21 mouse cellular contexts compared by ENCODE assay signal in genomic region chr3:88248406-88248805, GRCm38 (mm10). TPM values are rescaled to one million over a fixed set of nuclear protein-coding genes. Genes with fewer than 3 reads are reported as not detected.
DNase-seq lines count a peak whose midpoint lies in the region; ATAC-seq lines count a peak whose summit lies in the region.
"Had no signal": no experiment of that assay in that cellular context is flagged by ENCODE, and none has a peak within 500 bp of the region (broad histone marks: within the 10 kb centered on the region; RNA-seq: fewer than 3 reads in every experiment).

No protein-coding gene starts in this region.

- no peak overlapping the region for H3K4me3 ChIP-seq in forebrain, embryonic 10.5 days
- H3K4me3 ChIP-seq in forebrain, embryonic 11.5 days (ENCODE audit: low read depth, low read length): no peak overlapping the region
- no peak overlapping the region for H3K4me3 ChIP-seq in neural tube, embryonic 14.5 days (ENCODE audit: low read depth, low read length)
- H3K4me3 ChIP-seq in neural tube, embryonic 15.5 days (replicated peaks): no peak overlapping the region
- H3K4me3 ChIP-seq: forebrain, embryonic 13.5 days; heart, adult 2 months; heart, embryonic 15.5 days; hindbrain, embryonic 13.5 days had no signal

- no peaks in the 10 kb centered on the region for H3K9me3 ChIP-seq in forebrain, embryonic 10.5 days
- no peaks in the 10 kb centered on the region for H3K9me3 ChIP-seq in forebrain, embryonic 11.5 days (ENCODE audit: control insufficient read depth, low read length)
- H3K9me3 ChIP-seq in neural tube, embryonic 14.5 days (ENCODE audit: control insufficient read depth, low read length): no peaks in the 10 kb centered on the region
- H3K9me3 ChIP-seq in neural tube, embryonic 15.5 days (replicated peaks): no peaks in the 10 kb centered on the region
- H3K9me3 ChIP-seq: forebrain, embryonic 13.5 days; heart, embryonic 15.5 days; hindbrain, embryonic 13.5 days had no signal

- no peak overlapping the region for H3K9ac ChIP-seq in forebrain, embryonic 11.5 days (ENCODE audit: low read length)
- peak overlapping the region; percentile 25; the same call in 1 of the 2 replicates for H3K9ac ChIP-seq in neural tube, embryonic 14.5 days (replicated peaks; ENCODE audit: low read depth, low read length)
- H3K9ac ChIP-seq in neural tube, embryonic 15.5 days (replicated peaks): no peak overlapping the region
- H3K9ac ChIP-seq: forebrain, embryonic 13.5 days; heart, embryonic 15.5 days; hindbrain, embryonic 13.5 days had no signal

- no peak for DNase-seq in forebrain, embryonic 10.5 days (ENCODE audit: extremely low spot score, low spot score)
- no peak for DNase-seq in forebrain, embryonic 11.5 days (ENCODE audit: low spot score)
- peak; percentile 4 for DNase-seq in layer of hippocampus, adult 9-11 months
- no peak for DNase-seq in layer of hippocampus, adult 11-12 months (ENCODE audit: low spot score)
- DNase-seq in ZHBTc4 (ENCODE audit: low read depth, low spot score): peak; percentile 53
- DNase-seq in cerebellum, adult 18-20 months: no peak
- DNase-seq: adrenal gland, adult 2 months; adrenal gland, postnatal 25 days; cerebellum, adult 2 months; gastrocnemius, postnatal 36 days; heart, adult 2 months; heart, postnatal 14 days had no signal

- 65% methylated on average over 11 of the region's 11 CpGs for WGBS in forebrain, embryonic 10.5 days
- 75% methylated on average over 11 of the region's 11 CpGs for WGBS in forebrain, embryonic 11.5 days
- 70% methylated on average over 11 of the region's 11 CpGs for WGBS in neural tube, embryonic 14.5 days
- WGBS in neural tube, embryonic 15.5 days: 71% methylated on average over 11 of the region's 11 CpGs

- no peaks in the 10 kb centered on the region for H3K36me3 ChIP-seq in forebrain, embryonic 10.5 days (replicated peaks)
- H3K36me3 ChIP-seq in forebrain, embryonic 11.5 days (ENCODE audit: control insufficient read depth, insufficient read depth, low read length): no peaks in the 10 kb centered on the region
- no peaks in the 10 kb centered on the region for H3K36me3 ChIP-seq in neural tube, embryonic 14.5 days (ENCODE audit: control insufficient read depth, insufficient read depth, low read length)
- no peaks in the 10 kb centered on the region for H3K36me3 ChIP-seq in neural tube, embryonic 15.5 days
- H3K36me3 ChIP-seq: heart, embryonic 15.5 days; hindbrain, embryonic 13.5 days had no signal

- no peak for ATAC-seq in forebrain, embryonic 11.5 days (replicated peaks; ENCODE audit: low FRiP score)
- no peak for ATAC-seq in neural tube, embryonic 14.5 days (ENCODE audit: low read depth)
- no peak for ATAC-seq in neural tube, embryonic 15.5 days (ENCODE audit: low FRiP score)
- ATAC-seq: forebrain, embryonic 13.5 days; Patski had no signal

- peak overlapping the region; percentile 42 for H3K27ac ChIP-seq in forebrain, embryonic 10.5 days
- H3K27ac ChIP-seq in forebrain, embryonic 11.5 days (ENCODE audit: low read depth, low read length): no peak overlapping the region
- H3K27ac ChIP-seq in neural tube, embryonic 14.5 days (ENCODE audit: low read depth, low read length): no peak overlapping the region
- no peak overlapping the region for H3K27ac ChIP-seq in neural tube, embryonic 15.5 days (replicated peaks)
- H3K27ac ChIP-seq: forebrain, embryonic 13.5 days; heart, adult 2 months; heart, embryonic 15.5 days; hindbrain, embryonic 13.5 days had no signal

- H3K27me3 ChIP-seq in forebrain, embryonic 10.5 days (ENCODE audit: poor library complexity, severe bottlenecking): peaks cover 75% of the 10 kb centered on the region
- H3K27me3 ChIP-seq in forebrain, embryonic 11.5 days (ENCODE audit: control insufficient read depth, insufficient read depth, low read length): peaks cover 4% of the 10 kb centered on the region; the same call in 1 of the 2 replicates
- no peaks in the 10 kb centered on the region; the same call in 1 of the 2 replicates for H3K27me3 ChIP-seq in neural tube, embryonic 14.5 days (ENCODE audit: control insufficient read depth, insufficient read depth, low read length)
- H3K27me3 ChIP-seq in neural tube, embryonic 15.5 days (replicated peaks): peaks cover 10% of the 10 kb centered on the region

- H3K4me1 ChIP-seq in forebrain, embryonic 10.5 days: peaks cover 37% of the 10 kb centered on the region
- H3K4me1 ChIP-seq in forebrain, embryonic 11.5 days (replicated peaks; ENCODE audit: control insufficient read depth, insufficient read depth, low read length): peaks cover 2% of the 10 kb centered on the region; the same call in 1 of the 2 replicates
- no peaks in the 10 kb centered on the region for H3K4me1 ChIP-seq in neural tube, embryonic 14.5 days (ENCODE audit: control insufficient read depth, insufficient read depth, low read length)
- peaks cover 3% of the 10 kb centered on the region for H3K4me1 ChIP-seq in neural tube, embryonic 15.5 days
- H3K4me1 ChIP-seq: heart, embryonic 15.5 days had no signal

- H3K4me2 ChIP-seq in forebrain, embryonic 11.5 days (ENCODE audit: low read depth, low read length, severe bottlenecking): no peak overlapping the region
- no peak overlapping the region for H3K4me2 ChIP-seq in neural tube, embryonic 14.5 days (ENCODE audit: low read depth, low read length)
- no peak overlapping the region for H3K4me2 ChIP-seq in neural tube, embryonic 15.5 days
- H3K4me2 ChIP-seq: forebrain, embryonic 13.5 days; heart, embryonic 11.5 days; heart, embryonic 15.5 days; hindbrain, embryonic 13.5 days had no signal

RNA-seq across cellular contexts. Expression of gene Rhbg, which starts 6.1 kb away (rescaled TPM):
- 0.37 and 0.38 TPM in 2 replicates for polyA plus RNA-seq in forebrain, embryonic 10.5 days (2016; fragmentation: Nextera tagmentation; extraction: Ambion mirVana)
- polyA plus RNA-seq in forebrain, embryonic 11.5 days (2014; fragmentation: Nextera tagmentation; extraction: Ambion mirVana): 0.36 TPM in 1 of 2 replicates, not detected in the other
- 0.51 and 0.85 TPM in 2 replicates for polyA plus RNA-seq in neural tube, embryonic 14.5 days (2014; fragmentation: Nextera tagmentation; extraction: Ambion mirVana)
- 0.78 and 0.83 TPM in 2 replicates for polyA plus RNA-seq in neural tube, embryonic 15.5 days (2015; fragmentation: Nextera tagmentation; extraction: Ambion mirVana)
- polyA plus RNA-seq: C2C12, Patski had no signal

RNA-seq across cellular contexts. Expression of gene Gm38392, which starts 38.6 kb away (rescaled TPM):
- 0.14 TPM in 1 of 2 replicates, not detected in the other for polyA plus RNA-seq in forebrain, embryonic 10.5 days (2016; fragmentation: Nextera tagmentation; extraction: Ambion mirVana)
- polyA plus RNA-seq in forebrain, embryonic 11.5 days (2014; fragmentation: Nextera tagmentation; extraction: Ambion mirVana): 0.16 TPM in 1 of 2 replicates, not detected in the other
- polyA plus RNA-seq in neural tube, embryonic 14.5 days (2014; fragmentation: Nextera tagmentation; extraction: Ambion mirVana): 0.72 TPM in 1 of 2 replicates, not detected in the other
- 0.26 TPM in 1 of 2 replicates, not detected in the other for polyA plus RNA-seq in neural tube, embryonic 15.5 days (2015; fragmentation: Nextera tagmentation; extraction: Ambion mirVana)
- polyA plus RNA-seq: adrenal gland, adult 2 months; C2C12; cerebellum, adult 2 months; embryonic facial prominence, embryonic 11.5 days; forebrain, embryonic 13.5 days; heart, adult 2 months; heart, embryonic 15.5 days had no signal

RNA-seq across cellular contexts. Expression of gene Tsacc, which starts 48.4 kb away (rescaled TPM):
- 14.3 TPM in 2 replicates for polyA plus RNA-seq in forebrain, embryonic 10.5 days (2016; fragmentation: Nextera tagmentation; extraction: Ambion mirVana)
- polyA plus RNA-seq in forebrain, embryonic 11.5 days (2014; fragmentation: Nextera tagmentation; extraction: Ambion mirVana): 10.4 and 12.2 TPM in 2 replicates
- polyA plus RNA-seq in neural tube, embryonic 14.5 days (2014; fragmentation: Nextera tagmentation; extraction: Ambion mirVana): 8.1 and 9.0 TPM in 2 replicates
- 9.5 and 12.4 TPM in 2 replicates for polyA plus RNA-seq in neural tube, embryonic 15.5 days (2015; fragmentation: Nextera tagmentation; extraction: Ambion mirVana)

RNA-seq across cellular contexts. Expression of gene Cct3, which starts 48.5 kb away (rescaled TPM):
- polyA plus RNA-seq in forebrain, embryonic 10.5 days (2016; fragmentation: Nextera tagmentation; extraction: Ambion mirVana): 874 and 908 TPM in 2 replicates
- 725 and 780 TPM in 2 replicates for polyA plus RNA-seq in forebrain, embryonic 11.5 days (2014; fragmentation: Nextera tagmentation; extraction: Ambion mirVana)
- 427 and 462 TPM in 2 replicates for polyA plus RNA-seq in neural tube, embryonic 14.5 days (2014; fragmentation: Nextera tagmentation; extraction: Ambion mirVana)
- 426 and 468 TPM in 2 replicates for polyA plus RNA-seq in neural tube, embryonic 15.5 days (2015; fragmentation: Nextera tagmentation; extraction: Ambion mirVana)

Comparison
In these comparisons a context has a peak if more than half of its experiments do, and no peak if none do; other contexts are left out.
1. DNase-seq: peak in layer of hippocampus, adult 9-11 months (single experiment) and ZHBTc4 (single experiment); none in forebrain, embryonic 10.5 days (single experiment), forebrain, embryonic 11.5 days (single experiment), layer of hippocampus, adult 11-12 months (single experiment) and cerebellum, adult 18-20 months (0 of 2).